Mouse (Mus musculus): ENCODE measurements around the gene Mum1.

Gene Mum1

GRCm38 (mm10) chr10:80248971-80249640 lies 22.9 kb downstream of the Mum1 start, which contains the start of gene Ndufs7:
Ndufs7 (plus strand) TSS chr10:80249121.
- in situ Hi-C loops (cut with MseI, MboI): loop anchor here (5.0 kb wide), 2 partner anchors 57 to 72 kb away; partner anchors contain the start of gene Efna2 (in 1 of the 2)

- in situ Hi-C loops (cut with MseI, MboI): no loop called here
These were observed 23.8 kb downstream of the Mum1 start for GRCm38 (mm10) chr10:80250059-80250458.

- in situ Hi-C loops (cut with MseI, MboI): no loop called here
These were observed 24.3 kb downstream of the Mum1 start for GRCm38 (mm10) chr10:80250573-80250972.

GRCm38 (mm10) chr10:80252011-80252410 lies 25.8 kb downstream of the Mum1 start:
- in situ Hi-C loops (cut with MseI, MboI): no loop called here

- in situ Hi-C loops (cut with MseI, MboI): no loop called here
These were observed 26.4 kb downstream of the Mum1 start for GRCm38 (mm10) chr10:80252493-80253274.

- in situ Hi-C loops (cut with MseI, MboI): no loop called here
These were observed 27.3 kb downstream of the Mum1 start for GRCm38 (mm10) chr10:80253551-80253950.

GRCm38 (mm10) chr10:80254331-80255297 lies 28.4 kb downstream of the Mum1 start:
- in situ Hi-C loops (cut with MseI, MboI): no loop called here

- in situ Hi-C loops (cut with MseI, MboI): no loop called here
These were observed 29.8 kb downstream of the Mum1 start for GRCm38 (mm10) chr10:80255881-80256535.

- in situ Hi-C loops (cut with MseI, MboI): no loop called here
These were observed 31.7 kb downstream of the Mum1 start for GRCm38 (mm10) chr10:80257936-80258335.

GRCm38 (mm10) chr10:80258752-80259462 lies 32.7 kb downstream of the Mum1 start:
- in situ Hi-C loops (cut with MseI, MboI): no loop called here

- in situ Hi-C loops (cut with MseI, MboI): no loop called here
These were observed 33.2 kb downstream of the Mum1 start for GRCm38 (mm10) chr10:80259463-80259805.

- in situ Hi-C loops (cut with MseI, MboI): no loop called here
These were observed 33.8 kb downstream of the Mum1 start for GRCm38 (mm10) chr10:80259861-80260641.

- in situ Hi-C loops (cut with MseI, MboI): no loop called here
These were observed 34.7 kb downstream of the Mum1 start, which contains the start of the genes Gamt and Dazap1 for GRCm38 (mm10) chr10:80260642-80261584. Gamt (minus strand) TSS chr10:80261012. Dazap1 (plus strand) TSS chr10:80261486.

GRCm38 (mm10) chr10:80261585-80261968 lies 35.3 kb downstream of the Mum1 start:
- in situ Hi-C loops (cut with MseI, MboI): no loop called here

GRCm38 (mm10) chr10:80262169-80262568 lies 35.9 kb downstream of the Mum1 start:
- in situ Hi-C loops (cut with MseI, MboI): no loop called here

- in situ Hi-C loops (cut with MseI, MboI): no loop called here
These were observed 36.6 kb downstream of the Mum1 start for GRCm38 (mm10) chr10:80262776-80263365.

- in situ Hi-C loops (cut with MseI, MboI): no loop called here
These were observed 38.3 kb downstream of the Mum1 start for GRCm38 (mm10) chr10:80264341-80265148.

GRCm38 (mm10) chr10:80265149-80265486 lies 38.9 kb downstream of the Mum1 start:
- in situ Hi-C loops (cut with MseI, MboI): no loop called here
